Mouse (Mus musculus) frontal cortex, postnatal 14 days (tissue): ENCODE results near the gene Usp49.
"Not testable (repeated sequence)": the region's sequence is repeated elsewhere in the genome, so short reads cannot be mapped to it uniquely, and the experiment has no call there.

ENCODE experiments used
- DNase-seq, 2 experiments: peaks; one replicate each; pipeline ENCODE4 v3.0.0; 2022; ENCODE audit warnings: low spot score in 2 of 2

The Usp49 gene

GRCm38 (mm10) chr17:47609182-47609581, 21.3 kb upstream of the Usp49 start:
- DNase-seq: no peak

GRCm38 (mm10) chr17:47610849-47611660, 19.4 kb upstream of the Usp49 start, which contains the start of the genes Bysl, Med20 and Gm20517:
TSS of gene Bysl (minus strand) at chr17:47611492.
TSS of gene Med20 (plus strand) at chr17:47611582.
TSS of gene Gm20517 (plus strand) at chr17:47611589.
- peak; percentile 93 to 96 for DNase-seq

DNA sequence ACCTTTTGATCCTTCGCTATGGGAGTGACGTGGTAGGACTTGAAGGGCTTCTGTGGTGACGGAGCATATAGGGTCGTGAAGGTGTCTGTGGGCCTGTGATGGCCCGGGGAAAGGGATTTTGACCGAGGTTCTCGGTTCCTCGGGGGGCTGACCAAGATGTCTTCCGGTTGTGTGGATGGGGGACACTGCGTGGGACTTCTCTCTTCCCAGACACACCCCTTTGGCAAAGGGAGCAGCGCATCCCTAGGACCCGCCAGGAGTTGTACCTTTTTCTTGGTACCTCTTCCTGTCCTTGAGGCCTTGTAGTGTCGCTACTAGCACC, 18.9 kb upstream of the Usp49 start:
- DNase-seq: no peak

GRCm38 (mm10) chr17:47614018-47614417, 16.5 kb upstream of the Usp49 start:
- no peak for DNase-seq

- DNase-seq: no peak
Observed at GRCm38 (mm10) chr17:47616119-47616518, 14.4 kb upstream of the Usp49 start.

DNA sequence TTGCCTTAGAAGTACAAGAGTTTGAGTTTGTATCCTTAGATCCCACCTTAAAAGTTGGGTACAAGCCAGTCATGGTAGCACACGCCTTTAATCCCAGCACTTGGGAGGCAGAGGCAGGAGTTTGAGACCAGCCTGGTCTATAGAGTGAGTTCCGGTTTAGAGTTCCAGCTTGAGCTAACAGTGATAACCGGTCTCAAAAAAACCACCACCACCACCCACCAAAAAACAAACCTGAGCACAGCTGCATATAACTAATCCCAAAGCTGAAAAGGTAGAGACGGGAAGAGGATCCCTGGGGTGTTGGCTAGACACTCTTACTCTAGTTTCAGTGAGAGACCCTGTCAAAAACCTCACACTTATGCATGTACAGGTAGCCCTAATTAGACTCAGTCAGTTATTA, 13.8 kb upstream of the Usp49 start:
- DNase-seq: no peak

DNA sequence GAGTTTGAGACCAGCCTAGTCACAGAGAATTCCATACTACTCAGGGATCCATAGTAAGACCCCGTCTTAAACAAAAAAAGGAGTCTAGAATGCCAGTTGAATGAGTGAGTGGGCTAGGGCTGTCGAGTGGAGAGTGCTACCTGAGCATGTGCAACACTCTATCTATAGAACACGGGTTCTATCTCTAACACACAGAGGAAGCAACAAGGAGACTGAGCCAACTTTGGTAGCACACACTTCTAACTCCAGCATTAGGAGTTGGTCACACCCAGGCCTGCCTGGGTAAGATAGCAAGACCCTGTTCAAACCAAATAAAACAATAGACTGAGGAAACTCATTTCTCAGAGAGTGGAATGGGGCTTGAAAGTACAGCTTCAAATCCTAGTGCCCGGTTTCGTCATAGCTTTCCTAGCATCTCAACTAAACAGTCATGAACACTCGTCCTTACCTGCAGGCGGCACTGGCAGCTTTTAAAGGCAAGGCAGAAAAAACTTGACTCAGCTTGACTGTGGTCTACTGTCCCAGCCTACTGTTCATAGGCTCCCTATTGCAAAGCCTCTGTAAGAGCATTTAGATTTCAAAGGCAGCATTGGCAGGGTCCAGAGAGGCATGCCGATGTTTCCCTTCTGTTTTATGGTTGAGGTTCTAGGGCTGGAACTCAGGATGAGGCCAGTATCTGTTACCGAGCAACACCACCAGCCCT, 12.7 kb upstream of the Usp49 start:
- no peak for DNase-seq

DNA sequence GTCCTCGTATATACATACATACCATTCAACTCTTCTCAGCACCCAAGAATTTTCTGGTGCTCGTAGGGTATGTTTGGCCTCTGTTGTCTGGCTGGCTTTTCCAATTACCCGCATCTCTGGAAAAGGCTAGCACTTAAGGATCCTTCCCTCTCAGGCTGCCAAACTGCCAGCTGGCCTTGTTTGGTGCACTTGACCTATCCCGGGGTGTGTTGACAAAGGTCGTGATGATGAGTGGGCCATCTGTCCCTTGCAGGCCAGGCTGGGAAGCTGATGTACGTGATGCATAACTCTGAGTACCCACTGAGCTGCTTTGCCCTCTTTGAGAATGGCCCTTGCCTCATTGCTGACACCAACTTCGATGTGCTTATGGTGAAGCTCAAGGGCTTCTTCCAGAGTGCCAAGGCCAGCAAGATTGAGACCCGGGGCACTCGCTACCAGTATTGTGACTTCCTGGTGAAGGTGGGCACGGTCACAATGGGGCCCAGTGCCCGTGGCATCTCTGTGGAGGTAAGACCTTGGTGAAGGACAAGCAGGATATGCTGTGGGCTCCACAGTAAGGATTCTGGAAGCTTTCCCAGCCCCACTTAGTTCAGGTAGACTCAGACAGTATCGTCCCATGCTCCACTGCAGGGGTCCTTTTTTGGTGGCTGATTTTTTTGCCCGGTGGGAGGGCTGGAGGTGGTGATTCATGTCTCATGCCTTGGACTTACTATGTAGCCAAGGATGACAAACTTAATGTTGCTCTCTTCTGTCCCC, 11.8 kb upstream of the Usp49 start:
- DNase-seq: no peak

DNA sequence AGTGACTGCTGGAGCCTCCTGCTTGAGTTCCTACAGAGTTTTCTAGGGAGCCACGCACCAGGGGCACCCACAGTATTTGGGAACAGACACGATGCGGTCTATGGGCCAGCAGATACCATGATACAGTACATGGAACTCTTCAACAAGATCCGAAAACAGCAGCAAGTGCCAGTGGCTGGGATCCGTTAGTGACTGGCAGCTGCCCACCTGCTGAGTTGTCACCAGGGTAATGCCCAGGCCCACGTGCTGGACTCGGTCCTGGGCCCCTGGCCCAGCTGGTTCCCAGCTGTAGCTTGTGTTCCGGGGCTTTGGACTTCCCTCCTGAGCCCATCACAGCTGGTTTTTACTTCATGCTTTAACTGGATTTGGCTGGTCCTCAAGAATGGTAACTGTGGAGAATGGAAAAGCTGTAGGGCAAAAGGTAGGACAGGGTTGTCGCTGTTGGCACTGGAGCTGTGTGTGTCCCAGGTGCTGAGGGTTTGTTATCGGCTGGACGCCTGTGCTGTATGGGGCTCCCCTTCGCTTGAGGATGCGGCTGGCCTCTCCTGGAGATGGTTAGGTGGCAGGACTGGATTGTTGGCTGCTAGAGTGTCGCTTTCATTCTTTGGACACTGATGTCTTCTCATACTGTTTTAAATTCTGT, 7.5 kb upstream of the Usp49 start:
- DNase-seq: no peak

DNA sequence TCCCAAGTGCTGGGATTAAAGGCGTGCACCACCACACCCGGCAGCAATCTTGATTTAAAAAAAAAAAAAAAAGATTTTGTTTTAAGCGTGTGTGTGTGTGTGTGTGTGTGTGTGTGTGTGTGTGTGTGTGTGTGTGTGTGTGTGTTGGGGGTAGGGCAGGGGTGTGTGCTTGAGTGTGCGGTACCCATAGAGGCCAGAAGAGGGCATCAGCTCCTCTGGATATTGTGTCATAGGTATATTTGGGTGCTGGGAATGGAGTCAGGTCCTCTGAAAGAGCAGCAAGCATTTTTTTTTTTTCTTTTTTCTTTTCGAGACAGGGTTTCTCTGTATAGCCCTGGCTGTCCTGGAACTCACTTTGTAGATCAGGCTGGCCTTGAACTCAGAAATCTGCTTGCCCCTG, 5.9 kb upstream of the Usp49 start:
- DNase-seq: not testable (repeated sequence)

- DNase-seq: no peak
Observed at GRCm38 (mm10) chr17:47625088-47625487, 5.4 kb upstream of the Usp49 start.

GRCm38 (mm10) chr17:47626031-47626430, 4.5 kb upstream of the Usp49 start:
- DNase-seq: no peak

DNA sequence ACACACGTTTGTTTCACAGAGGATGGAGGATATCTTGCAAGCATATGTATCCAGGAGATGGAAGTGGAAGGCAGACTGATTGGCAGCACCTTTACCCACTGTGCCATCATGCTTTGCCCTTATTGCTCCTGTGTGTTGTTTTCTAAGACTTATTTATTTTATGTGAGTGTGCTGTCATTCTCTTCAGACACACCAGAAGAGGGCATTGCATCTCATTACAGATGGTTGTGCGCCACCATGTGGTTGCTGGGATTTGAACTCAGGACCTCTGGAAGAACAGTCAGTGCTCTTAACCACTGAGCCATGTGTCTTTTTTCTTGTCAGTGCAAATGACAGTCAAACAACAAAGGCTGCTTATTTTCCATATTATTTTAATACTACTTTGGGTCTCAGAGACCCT, 2.7 kb upstream of the Usp49 start:
- no peak for DNase-seq

DNA sequence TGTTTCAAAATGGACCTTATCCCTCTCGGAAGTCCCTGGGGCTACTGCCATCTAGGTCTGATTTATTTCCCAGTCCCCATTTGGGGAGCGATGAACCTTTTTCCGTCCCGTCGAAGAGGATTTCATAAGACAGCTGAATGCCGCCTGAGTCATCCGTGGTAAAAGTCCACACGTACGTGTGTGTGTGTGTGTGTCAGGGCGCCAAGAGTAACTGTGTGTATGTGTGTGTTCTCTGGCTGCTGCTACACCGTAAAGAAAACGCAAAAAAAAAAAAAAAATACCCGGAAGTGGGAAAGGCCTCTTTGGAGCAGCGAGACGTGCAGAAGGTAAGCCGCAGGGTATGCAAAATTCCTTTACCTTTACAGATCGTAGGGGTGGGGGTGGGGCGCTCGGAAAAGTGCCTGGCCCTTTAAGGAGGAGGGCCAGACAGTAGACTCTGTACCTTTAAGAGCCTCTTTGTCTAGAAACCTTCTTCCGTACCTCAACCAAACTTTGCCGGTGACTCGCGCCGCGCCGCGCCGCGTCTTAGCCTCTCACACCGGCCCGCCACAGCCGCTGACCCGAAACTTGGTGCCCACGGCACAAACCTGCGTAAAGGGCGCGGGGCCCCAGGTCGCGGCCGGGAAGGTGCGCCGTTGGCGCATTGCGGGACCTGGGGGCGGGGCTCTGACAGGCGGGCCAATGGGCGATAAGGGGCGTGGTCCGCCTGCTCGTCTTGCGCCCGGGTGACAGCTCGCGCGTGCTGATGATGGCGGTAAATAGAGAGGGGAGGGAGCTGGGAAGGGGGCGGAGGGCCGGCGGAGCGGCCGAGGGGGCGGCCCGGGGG, 1.4 kb upstream of the Usp49 start:
- peak; percentile 87 to 91 for DNase-seq

GRCm38 (mm10) chr17:47629717-47630677, 493 bp upstream of the Usp49 start:
- peak; percentile 33 to 37 for DNase-seq

DNA sequence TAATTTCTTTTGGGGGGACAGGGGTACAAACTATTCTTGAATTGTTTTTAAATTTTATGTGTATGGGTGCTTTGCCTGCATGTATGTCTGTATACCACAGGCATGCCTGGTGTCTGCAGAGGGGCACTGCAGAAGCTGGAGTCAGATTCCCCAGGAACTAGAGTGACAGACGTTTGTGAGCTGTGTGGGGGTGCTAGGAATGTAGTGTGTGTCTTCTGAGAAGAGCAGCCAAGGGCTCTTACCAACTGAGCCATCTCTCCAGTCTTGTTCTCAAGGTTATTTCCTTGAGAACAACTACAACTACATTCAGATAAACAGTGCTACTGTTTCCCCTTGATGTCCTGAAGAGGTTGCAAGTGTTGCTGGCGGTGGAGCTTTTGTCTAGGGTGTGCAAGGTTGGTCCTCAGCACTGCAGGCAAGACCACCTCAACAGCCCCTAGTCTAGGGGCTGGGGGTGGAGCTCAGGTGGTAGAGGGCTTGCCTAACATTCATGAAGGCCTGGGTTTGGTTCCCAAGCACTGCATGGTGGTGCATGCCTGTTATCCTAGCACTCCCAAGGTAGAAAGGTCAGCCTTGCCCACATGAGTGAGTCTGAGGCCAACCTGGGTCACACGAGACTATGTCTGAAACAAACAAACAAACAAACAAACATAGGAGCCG, 1.8 kb downstream of the Usp49 start:
- no peak for DNase-seq

GRCm38 (mm10) chr17:47633999-47634770, 3.7 kb downstream of the Usp49 start:
- DNase-seq: no peak

DNA sequence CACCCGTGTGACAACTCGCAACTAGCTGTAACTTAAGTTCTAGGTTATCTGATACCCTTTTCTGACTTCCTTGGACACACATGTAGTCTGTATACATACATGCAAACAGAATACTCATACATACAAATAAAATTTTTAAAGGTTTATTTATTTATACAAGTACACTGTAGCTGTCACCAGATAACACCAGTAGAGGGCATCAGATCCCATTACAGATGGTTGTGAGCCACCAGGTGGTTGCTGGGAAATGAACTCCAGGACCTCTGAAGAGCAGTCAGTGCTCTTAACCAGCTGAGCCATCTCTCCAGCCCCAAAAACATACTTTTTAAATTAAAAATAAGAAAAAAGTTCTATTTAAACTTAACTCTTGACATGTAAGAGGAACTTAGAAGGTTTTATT, 12.5 kb downstream of the Usp49 start:
- no peak for DNase-seq

DNA sequence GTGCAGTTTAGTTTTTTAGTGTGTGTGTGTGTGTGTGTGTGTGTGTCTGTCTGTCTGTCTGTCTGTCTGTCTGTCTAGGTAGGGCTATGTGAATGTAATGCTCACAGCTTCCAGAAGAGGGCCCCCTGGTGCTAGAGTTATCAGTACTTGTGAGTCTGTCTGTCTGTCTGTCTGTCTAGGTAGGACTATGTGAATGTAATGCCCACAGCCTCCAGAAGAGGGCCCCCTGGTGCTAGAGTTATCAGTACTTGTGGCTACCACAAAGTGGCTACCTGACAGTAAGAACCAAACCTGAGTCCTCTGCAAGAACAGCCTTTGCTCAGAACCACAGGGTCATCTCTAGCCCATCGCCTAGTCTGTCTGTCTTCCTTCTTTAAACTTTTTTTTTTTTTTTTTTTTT, 16.2 kb downstream of the Usp49 start:
- DNase-seq: peak; percentile 40 to 44
